Mouse (Mus musculus) kidney, postnatal 25 days (tissue): Measurements from ENCODE around the gene Ovol3.
A peak's percentile ranks its signal among the peaks of the same experiment; 100 is the strongest.

ENCODE experiments used
- DNase-seq, 2 experiments: peaks; one replicate each; pipeline ENCODE4 v3.0.0; 2021; ENCODE audit warnings: mixed read lengths in 2 of 2

The Ovol3 gene

DNA sequence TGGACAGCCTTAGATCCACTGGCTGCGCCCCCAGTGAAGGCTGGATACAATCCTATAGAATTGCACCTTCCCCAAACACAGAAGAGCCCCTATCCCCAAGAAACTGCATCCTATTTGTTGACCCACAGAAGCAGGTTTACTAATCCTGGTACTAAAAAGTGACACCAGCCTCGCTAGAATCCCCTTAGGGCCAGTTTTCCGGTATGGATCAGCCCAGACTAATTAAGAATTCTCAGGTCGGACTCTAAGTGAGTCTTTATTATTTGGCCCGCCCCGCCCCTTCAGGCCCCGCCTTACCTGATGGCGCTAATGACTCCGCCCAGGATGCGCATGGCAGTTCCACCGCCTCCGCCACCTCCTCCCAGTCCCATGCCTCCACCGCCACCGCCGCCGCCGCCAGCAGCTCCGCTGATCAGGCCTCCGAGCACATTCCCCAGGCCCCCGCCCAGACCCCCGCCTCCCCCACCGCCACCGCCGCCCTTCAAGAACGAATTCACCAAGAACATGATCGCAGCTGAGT is 41.9 kb downstream of the Ovol3 start:
- peak; percentile 90 to 92 for DNase-seq

DNA sequence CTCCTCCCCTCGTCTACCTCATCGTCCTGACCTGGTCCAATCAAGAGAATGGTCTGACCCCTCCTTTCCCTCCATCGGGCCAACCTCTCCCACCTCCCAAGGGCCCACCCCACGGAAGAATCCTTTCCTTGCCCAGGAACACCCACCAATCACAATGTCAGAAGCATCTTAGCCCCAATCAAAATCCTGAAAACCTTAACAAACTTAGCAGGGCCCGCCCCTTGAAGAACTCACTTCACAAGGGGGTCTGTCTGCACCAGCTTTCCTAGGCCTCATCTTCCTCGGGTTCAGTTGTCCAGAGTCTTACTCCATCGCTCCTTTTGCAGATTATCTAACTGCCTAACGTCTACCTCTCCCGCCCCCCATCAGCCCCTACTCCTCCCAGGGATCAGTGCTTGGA is 42.5 kb downstream of the Ovol3 start:
- DNase-seq = no peak

- no peak for DNase-seq
Measured at GRCm38 (mm10) chr7:30192088-30192487, 43.4 kb downstream of the Ovol3 start.

- no peak for DNase-seq
Measured at GRCm38 (mm10) chr7:30189116-30189491, 46.4 kb downstream of the Ovol3 start.

DNA sequence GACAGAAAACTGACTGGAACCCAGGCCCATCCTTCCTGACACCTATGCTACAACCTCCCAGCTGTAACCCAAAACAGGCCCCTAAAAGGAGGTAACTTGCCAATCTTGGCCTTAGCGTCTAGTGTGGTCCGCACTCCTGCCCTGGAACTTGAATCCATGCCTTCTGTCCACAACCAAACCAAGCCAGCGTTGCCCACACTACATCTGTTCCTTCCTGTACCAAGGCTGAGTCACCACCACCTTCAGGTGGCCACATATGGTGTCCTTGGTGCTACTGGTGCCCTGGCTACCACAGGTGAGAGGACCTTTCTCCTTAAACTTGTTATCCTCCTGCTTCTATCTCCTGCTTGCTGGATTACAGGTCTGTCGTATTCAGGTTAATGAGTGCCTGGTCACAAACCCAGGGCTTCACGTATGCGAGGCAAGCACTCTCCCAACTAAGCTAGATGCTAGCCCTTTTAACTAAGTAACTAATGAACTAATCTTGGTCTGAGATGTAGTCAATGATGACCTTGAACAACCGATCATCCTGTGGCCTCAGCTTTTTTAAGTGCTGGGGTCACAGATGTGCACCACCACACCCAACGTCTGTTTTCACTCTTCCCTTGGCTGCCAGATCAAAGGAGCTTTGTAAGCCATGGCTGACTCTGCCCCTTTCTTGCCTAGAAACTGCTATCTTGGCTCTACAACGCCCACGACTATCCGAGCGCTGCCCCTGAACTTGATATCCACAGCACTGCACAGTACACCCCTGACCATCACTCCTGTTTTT is 47.0 kb downstream of the Ovol3 start:
- no peak for DNase-seq

DNA sequence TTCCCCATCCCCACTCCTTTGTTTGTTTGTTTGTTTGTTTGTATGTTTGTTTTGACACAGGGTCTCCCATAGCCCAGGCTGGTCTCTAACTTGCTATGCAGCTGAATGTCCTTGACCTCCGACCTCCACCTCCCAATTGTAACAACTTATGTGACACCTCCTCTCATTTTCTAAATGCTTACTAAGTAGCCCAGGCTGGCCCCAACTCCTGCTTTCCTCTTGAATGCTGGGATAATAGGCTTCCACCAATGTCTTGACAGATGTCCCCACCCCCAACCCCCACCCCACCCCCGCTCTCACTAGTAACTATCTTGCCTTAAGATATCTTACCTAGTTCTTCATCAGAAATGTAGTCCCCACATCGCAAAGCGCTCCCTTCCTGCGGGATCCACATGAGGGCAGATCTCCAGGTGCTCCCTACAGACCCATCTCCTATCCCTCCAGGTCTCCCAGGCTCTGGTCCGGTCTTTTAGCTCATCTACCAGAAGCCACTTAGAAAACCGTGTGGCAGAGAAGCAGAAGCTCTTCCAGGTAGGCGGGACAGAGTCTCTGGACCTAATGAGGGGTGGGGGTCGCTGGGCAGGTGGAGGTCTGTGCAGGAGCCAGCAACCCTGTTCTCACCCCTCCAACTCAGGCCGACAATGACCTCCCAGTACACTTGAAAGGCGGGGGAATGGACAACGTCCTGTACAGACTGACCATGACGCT is 50.7 kb downstream of the Ovol3 start:
- DNase-seq = no peak

DNA sequence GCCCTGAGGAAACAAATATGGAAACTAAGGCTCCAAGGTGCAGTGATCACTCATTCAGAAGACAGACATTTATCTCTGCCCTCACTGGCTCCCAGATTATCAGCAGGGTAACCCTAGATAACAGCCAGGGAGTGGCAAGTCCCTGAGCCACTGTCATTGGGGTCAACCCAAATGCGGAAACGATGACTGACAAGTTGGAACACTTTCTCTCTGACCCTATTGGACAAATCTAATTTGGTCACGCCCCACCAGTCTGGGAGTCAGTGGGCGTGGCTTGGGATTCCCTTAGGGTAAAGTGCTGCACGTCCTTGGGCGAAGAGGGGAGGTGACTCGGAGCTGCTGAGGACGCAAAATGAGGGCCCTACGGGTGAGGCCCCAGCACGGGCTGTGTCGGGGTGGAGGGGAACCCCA is 51.6 kb downstream of the Ovol3 start, which contains the start of gene Cox7a1:
Gene Cox7a1 (plus strand): TSS at position 266 of the 411 bp plus-strand sequence.
- DNase-seq = peak; percentile 94 to 95
